Mouse (Mus musculus) mouse embryonic stem cell (cell line): Measurements from ENCODE around the gene Olfr917.

ENCODE experiments used
- in situ Hi-C, 2 experiments: fragments of 300-500 bp; cut with MboI; formaldehyde crosslinking; loops; 1 replicate in 1 of 2; 3 replicates in 1 of 2; pipeline ENCODE4 v1.14.3; 2019 to 2020; ENCODE audit warnings: low sequenced_read_pairs in 2 of 2, low pct_unique_long_range_greater_than_20kb in 1 of 2, mixed read lengths in 1 of 2; ENCODE audit not compliant: unreplicated experiment in 1 of 2

Olfr917 gene

GRCm38 (mm10) chr9:38665742-38666141 lies at the start of gene Olfr917:
TSS of gene Olfr917 (minus strand) at chr9:38665842.
- in situ Hi-C loops: no loop called here

- in situ Hi-C loops: no loop called here
These were observed 8.9 kb upstream of the Olfr917 start, which contains the start of gene Olfr918 for GRCm38 (mm10) chr9:38674501-38674900. TSS of gene Olfr918 (minus strand) at chr9:38674601.

- in situ Hi-C loops: no loop called here
These were observed 7.2 kb upstream of the Olfr917 start for GRCm38 (mm10) chr9:38672887-38673286.

- in situ Hi-C loops: no loop called here
These were observed 5.9 kb downstream of the Olfr917 start, which contains the start of gene Olfr916 for GRCm38 (mm10) chr9:38659775-38660174. TSS of gene Olfr916 (minus strand) at chr9:38659875.

- in situ Hi-C loops: loop anchor here in 1 of 2 experiments (25.0 kb wide), 1 partner anchor 220 kb away; the partner anchor contains the start of gene Olfr147
These were observed 33.2 kb downstream of the Olfr917 start for GRCm38 (mm10) chr9:38632406-38632805.
